Mouse (Mus musculus): Measurements from ENCODE around the gene Hes6.
A peak's percentile ranks its signal among the peaks of the same experiment; 100 is the strongest.

Hes6 gene

GRCm38 (mm10) chr1:91407819-91408218, 6.0 kb downstream of the Hes6 start:
- H3K36me3 ChIP-seq (ENCODE audit: insufficient read depth, low read length) = peaks cover 20% of the 10 kb centered on the region
- TF ChIP-seq POU5F1 (IDR thresholded peaks at IDR 0.05; ENCODE audit: borderline replicate concordance, low read length) = no peak
- TF ChIP-seq NANOG (IDR thresholded peaks at IDR 0.05; ENCODE audit: borderline replicate concordance, low read length) = no peak
- TF ChIP-seq CTCF (conservative IDR thresholded peaks at IDR 0.05; ENCODE audit: low read length) = no peak
- H3K4me1 ChIP-seq (replicated peaks; ENCODE audit: low read depth, low read length) = peaks cover 18% of the 10 kb centered on the region

GRCm38 (mm10) chr1:91405406-91406169, 8.2 kb downstream of the Hes6 start:
- no peaks in the 10 kb centered on the region for H3K9me3 ChIP-seq (ENCODE audit: low read length)
- TF ChIP-seq CTCF (conservative IDR thresholded peaks at IDR 0.05; ENCODE audit: low read length) = no peak
- no peak for TF ChIP-seq NANOG (IDR thresholded peaks at IDR 0.05; ENCODE audit: borderline replicate concordance, low read length)
- no peak for TF ChIP-seq POU5F1 (IDR thresholded peaks at IDR 0.05; ENCODE audit: borderline replicate concordance, low read length)
- peaks cover 61% of the 10 kb centered on the region for H3K27me3 ChIP-seq (ENCODE audit: insufficient read depth, low read length)
- H3K36me3 ChIP-seq (ENCODE audit: insufficient read depth, low read length) = peaks cover 4% of the 10 kb centered on the region; the same call in 1 of the 2 replicates
- H3K4me3 ChIP-seq (replicated peaks; ENCODE audit: low read length) = peak overlapping the region; percentile 55
- peaks cover 7% of the 10 kb centered on the region; the same call in 1 of the 2 replicates for H3K4me1 ChIP-seq (replicated peaks; ENCODE audit: low read depth, low read length)

More at GRCm38 (mm10) chr1:91407819-91408218, 6.0 kb downstream of the Hes6 start:
- H3K27me3 ChIP-seq (ENCODE audit: insufficient read depth, low read length) = peaks cover 80% of the 10 kb centered on the region
- H3K4me3 ChIP-seq (replicated peaks; ENCODE audit: low read length) = no peak overlapping the region
- H3K9me3 ChIP-seq (ENCODE audit: low read length) = no peaks in the 10 kb centered on the region

GRCm38 (mm10) chr1:91404976-91405375, 8.9 kb downstream of the Hes6 start:
- H3K4me1 ChIP-seq (replicated peaks; ENCODE audit: low read depth, low read length) = peaks cover 7% of the 10 kb centered on the region; the same call in 1 of the 2 replicates
- H3K4me3 ChIP-seq (replicated peaks; ENCODE audit: low read length) = no peak overlapping the region
- TF ChIP-seq CTCF (conservative IDR thresholded peaks at IDR 0.05; ENCODE audit: low read length) (no peak), NANOG (IDR thresholded peaks at IDR 0.05; ENCODE audit: borderline replicate concordance, low read length) (no peak), POU5F1 (IDR thresholded peaks at IDR 0.05; ENCODE audit: borderline replicate concordance, low read length) (no peak)
- no peaks in the 10 kb centered on the region for H3K36me3 ChIP-seq (ENCODE audit: insufficient read depth, low read length)
- H3K27me3 ChIP-seq (ENCODE audit: insufficient read depth, low read length) = peaks cover 54% of the 10 kb centered on the region
- peaks cover 3% of the 10 kb centered on the region; the same call in 1 of the 2 replicates for H3K9me3 ChIP-seq (ENCODE audit: low read length)

DNA sequence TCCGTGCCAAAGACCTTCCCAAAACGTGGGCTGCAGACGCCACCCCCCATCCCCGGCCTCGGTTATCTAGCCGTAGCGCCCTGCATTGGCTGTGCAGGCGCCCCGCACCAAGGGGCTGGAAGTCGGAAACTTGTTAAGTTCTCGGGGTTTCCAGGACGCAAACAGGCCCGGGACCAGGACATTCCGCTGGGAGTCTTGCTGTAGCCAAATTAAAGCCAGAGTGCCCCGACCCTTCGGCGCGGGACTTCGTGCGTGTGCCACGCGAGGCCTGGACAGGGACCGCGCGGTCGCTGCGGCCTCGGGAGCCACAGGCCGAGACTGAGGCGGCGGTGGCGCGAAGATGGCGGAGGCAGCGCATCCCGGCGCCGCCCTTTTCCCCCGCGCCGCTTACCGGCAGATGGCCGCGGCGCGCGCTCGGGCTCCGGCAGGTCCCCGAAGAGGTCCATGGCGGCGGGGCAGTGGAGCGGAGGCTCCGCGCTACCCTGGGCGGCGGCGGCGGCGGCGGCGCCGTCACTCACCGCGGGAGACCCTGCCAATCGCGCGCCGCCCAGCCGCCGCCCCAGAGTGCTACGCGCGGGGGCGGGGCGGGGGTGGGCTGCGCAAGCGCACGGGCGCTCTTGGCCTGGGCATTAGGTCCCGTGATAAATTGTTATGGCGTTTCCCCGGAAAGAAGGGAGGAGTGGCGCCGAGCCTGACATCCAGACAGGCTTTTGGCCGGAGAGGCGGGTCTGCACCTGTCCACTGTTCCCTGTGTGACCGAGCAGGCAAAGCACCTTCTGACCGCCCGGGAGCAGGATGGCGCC, 15.4 kb downstream of the Hes6 start, which contains the start of gene Ilkap:
TSS of gene Ilkap (minus strand) at position 556 of the 803 bp plus-strand sequence.
- peaks cover 7% of the 10 kb centered on the region; the same call in 1 of the 2 replicates for H3K9me3 ChIP-seq (ENCODE audit: low read length)
- H3K36me3 ChIP-seq (ENCODE audit: insufficient read depth, low read length) = peaks cover 33% of the 10 kb centered on the region
- TF ChIP-seq POU5F1 (IDR thresholded peaks at IDR 0.05; ENCODE audit: borderline replicate concordance, low read length) = no peak
- no peak for TF ChIP-seq CTCF (conservative IDR thresholded peaks at IDR 0.05; ENCODE audit: low read length)
- no peak for TF ChIP-seq NANOG (IDR thresholded peaks at IDR 0.05; ENCODE audit: borderline replicate concordance, low read length)
- peaks cover 3% of the 10 kb centered on the region for H3K27me3 ChIP-seq (ENCODE audit: insufficient read depth, low read length)
- peak within 1 kb of the TSS; percentile 89 for H3K4me3 ChIP-seq (replicated peaks; ENCODE audit: low read length)
- peaks cover 20% of the 10 kb centered on the region for H3K4me1 ChIP-seq (replicated peaks; ENCODE audit: low read depth, low read length)

GRCm38 (mm10) chr1:91397927-91398259, 15.9 kb downstream of the Hes6 start:
- H3K27me3 ChIP-seq (ENCODE audit: insufficient read depth, low read length) = peaks cover 3% of the 10 kb centered on the region
- H3K4me1 ChIP-seq (replicated peaks; ENCODE audit: low read depth, low read length) = peaks cover 20% of the 10 kb centered on the region
- H3K36me3 ChIP-seq (ENCODE audit: insufficient read depth, low read length) = peaks cover 39% of the 10 kb centered on the region
- peak overlapping the region; percentile 89 for H3K4me3 ChIP-seq (replicated peaks; ENCODE audit: low read length)
- no peak for TF ChIP-seq POU5F1 (IDR thresholded peaks at IDR 0.05; ENCODE audit: borderline replicate concordance, low read length)
- TF ChIP-seq NANOG (IDR thresholded peaks at IDR 0.05; ENCODE audit: borderline replicate concordance, low read length) = no peak
- no peak for TF ChIP-seq CTCF (conservative IDR thresholded peaks at IDR 0.05; ENCODE audit: low read length)
- peaks cover 7% of the 10 kb centered on the region; the same call in 1 of the 2 replicates for H3K9me3 ChIP-seq (ENCODE audit: low read length)

GRCm38 (mm10) chr1:91390369-91390768, 23.5 kb downstream of the Hes6 start:
- peaks cover 94% of the 10 kb centered on the region for H3K36me3 ChIP-seq (ENCODE audit: insufficient read depth, low read length)
- TF ChIP-seq POU5F1 (IDR thresholded peaks at IDR 0.05; ENCODE audit: borderline replicate concordance, low read length) (no peak), CTCF (conservative IDR thresholded peaks at IDR 0.05; ENCODE audit: low read length) (no peak), NANOG (IDR thresholded peaks at IDR 0.05; ENCODE audit: borderline replicate concordance, low read length) (no peak)
- H3K9me3 ChIP-seq (ENCODE audit: low read length) = no peaks in the 10 kb centered on the region
- no peaks in the 10 kb centered on the region for H3K27me3 ChIP-seq (ENCODE audit: insufficient read depth, low read length)
- no peak overlapping the region for H3K4me3 ChIP-seq (replicated peaks; ENCODE audit: low read length)
- peaks cover 28% of the 10 kb centered on the region for H3K4me1 ChIP-seq (replicated peaks; ENCODE audit: low read depth, low read length)

DNA sequence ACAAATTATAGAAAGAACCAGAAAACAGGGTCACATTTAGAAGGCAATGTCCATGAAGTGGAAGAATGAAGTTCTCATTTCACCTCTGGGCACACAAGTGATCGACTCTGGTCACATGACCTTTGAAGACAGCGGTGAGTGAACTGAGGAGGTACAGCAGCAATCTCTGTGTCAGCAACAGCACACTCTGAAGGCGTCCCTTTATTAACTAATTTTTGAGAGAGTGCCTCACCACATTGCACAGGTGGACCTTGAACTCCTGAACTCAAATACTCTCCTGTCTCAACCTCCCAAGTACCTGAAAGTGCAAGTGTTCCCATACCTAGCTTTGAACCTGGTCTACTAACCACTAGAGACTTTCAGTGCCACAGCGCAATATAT, 32.8 kb downstream of the Hes6 start:
- Histone ChIP-seq H3K4me1 (replicated peaks; ENCODE audit: low read depth, low read length) (peaks cover 6% of the 10 kb centered on the region; the same call in 1 of the 2 replicates), H3K9me3 (ENCODE audit: low read length) (no peaks in the 10 kb centered on the region), H3K27me3 (ENCODE audit: insufficient read depth, low read length) (no peaks in the 10 kb centered on the region), H3K36me3 (ENCODE audit: insufficient read depth, low read length) (peaks cover 95% of the 10 kb centered on the region), H3K4me3 (replicated peaks; ENCODE audit: low read length) (no peak overlapping the region)
- TF ChIP-seq CTCF (conservative IDR thresholded peaks at IDR 0.05; ENCODE audit: low read length) (no peak), POU5F1 (IDR thresholded peaks at IDR 0.05; ENCODE audit: borderline replicate concordance, low read length) (no peak), NANOG (IDR thresholded peaks at IDR 0.05; ENCODE audit: borderline replicate concordance, low read length) (no peak)

DNA sequence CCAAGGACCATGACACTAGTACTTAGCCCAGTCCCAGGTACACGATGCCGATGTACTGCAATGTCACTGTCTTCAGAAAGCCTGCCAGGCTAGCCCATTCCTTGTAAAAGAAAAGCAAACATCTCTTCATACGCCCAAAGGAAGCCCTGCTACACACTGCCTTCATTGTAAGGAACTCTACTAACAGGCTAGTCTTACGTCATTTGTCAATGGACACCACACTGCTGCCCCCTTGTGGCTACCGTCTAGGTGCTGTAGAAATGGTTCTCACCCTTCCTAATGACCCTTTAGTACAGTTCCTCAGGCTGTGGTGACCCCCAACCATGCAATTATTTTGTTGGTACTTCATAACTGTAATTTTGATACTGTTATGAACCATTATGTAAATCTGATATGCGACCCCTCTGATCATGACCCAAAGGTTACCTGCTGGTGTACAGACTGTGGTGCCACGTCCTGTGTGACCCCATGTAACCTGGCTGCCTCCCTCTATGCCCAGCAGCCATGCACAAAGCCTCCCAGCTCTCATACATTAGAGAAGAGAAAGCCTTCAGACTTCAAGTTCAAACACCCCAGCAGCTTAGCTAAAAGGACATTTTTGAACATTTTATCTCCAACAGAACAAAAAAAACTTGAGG, 33.3 kb downstream of the Hes6 start:
- H3K4me1 ChIP-seq (replicated peaks; ENCODE audit: low read depth, low read length) = peaks cover 6% of the 10 kb centered on the region; the same call in 1 of the 2 replicates
- TF ChIP-seq NANOG (IDR thresholded peaks at IDR 0.05; ENCODE audit: borderline replicate concordance, low read length) (no peak), POU5F1 (IDR thresholded peaks at IDR 0.05; ENCODE audit: borderline replicate concordance, low read length) (no peak), CTCF (conservative IDR thresholded peaks at IDR 0.05; ENCODE audit: low read length) (peak; percentile 76)
- peaks cover 95% of the 10 kb centered on the region for H3K36me3 ChIP-seq (ENCODE audit: insufficient read depth, low read length)
- H3K9me3 ChIP-seq (ENCODE audit: low read length) = no peaks in the 10 kb centered on the region
- H3K4me3 ChIP-seq (replicated peaks; ENCODE audit: low read length) = no peak overlapping the region
- H3K27me3 ChIP-seq (ENCODE audit: insufficient read depth, low read length) = no peaks in the 10 kb centered on the region

All from E14TG2a.4 (cell line).